Mouse (Mus musculus): ENCODE measurements around the gene Cct4. TPM values are rescaled to one million over a fixed set of nuclear protein-coding genes. Genes with fewer than 3 reads are reported as not detected.

Gene Cct4
- total RNA-seq, 2 experiments from 2014 or later: 137 to 193 TPM

- ATAC-seq (ENCODE audit: poor library complexity, severe bottlenecking): peak; percentile 96
These were observed 8.1 kb upstream of the Cct4 start, which contains the start of the genes Gm28048 and Commd1 for GRCm38 (mm10) chr11:22981984-22982757. Gene Gm28048, minus strand, starts transcription at chr11:22982090. Gene Commd1, minus strand, starts transcription at chr11:22982382.

- no peak for ATAC-seq (ENCODE audit: poor library complexity, severe bottlenecking)
These were observed 7.5 kb upstream of the Cct4 start for GRCm38 (mm10) chr11:22982846-22983245.

DNA sequence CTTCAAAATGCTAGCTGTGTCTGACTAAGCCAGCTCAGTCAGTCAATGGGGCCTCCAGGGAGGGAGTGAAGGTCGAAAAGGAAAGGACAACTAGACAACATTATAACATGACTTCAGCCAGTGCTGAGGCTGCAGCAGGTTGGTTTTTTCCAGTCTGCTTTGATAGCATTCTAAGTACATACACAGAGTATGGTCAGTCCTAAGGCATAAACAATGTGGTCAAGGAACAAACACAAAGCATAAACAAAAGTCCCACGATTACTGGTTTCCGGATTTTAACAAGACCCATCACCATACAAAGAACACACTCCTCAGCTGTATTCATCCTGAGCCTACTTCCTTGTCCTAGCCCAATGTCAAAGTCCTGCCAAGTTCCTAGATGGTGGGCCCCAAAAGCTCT lies 4.8 kb upstream of the Cct4 start:
- ATAC-seq (ENCODE audit: poor library complexity, severe bottlenecking): no peak

- peak; percentile 46 for ATAC-seq (ENCODE audit: poor library complexity, severe bottlenecking)
These were observed 3.0 kb upstream of the Cct4 start for GRCm38 (mm10) chr11:22987357-22987756.

DNA sequence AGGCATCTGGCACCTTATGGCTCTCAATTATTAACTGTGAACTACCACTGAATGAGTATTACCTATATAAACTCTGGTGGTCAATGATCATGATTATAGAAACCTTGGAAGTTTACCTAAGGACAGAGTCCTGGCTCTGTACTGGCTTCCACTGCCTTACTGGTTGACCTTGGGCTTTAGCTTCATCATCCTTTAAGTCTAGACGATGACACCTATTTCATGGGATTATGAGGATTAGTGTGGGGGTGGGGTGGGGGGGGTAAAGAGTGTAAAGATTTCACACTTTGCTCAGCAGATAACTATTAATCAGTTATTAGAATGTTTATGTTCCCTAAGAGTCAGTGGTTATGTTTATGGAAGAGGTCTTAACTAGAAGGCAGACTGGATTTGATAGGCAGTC lies 533 bp upstream of the Cct4 start:
- no peak for ATAC-seq (ENCODE audit: poor library complexity, severe bottlenecking)

GRCm38 (mm10) chr11:22991218-22991835 lies 1.0 kb downstream of the Cct4 start:
- no peak for ATAC-seq (ENCODE audit: poor library complexity, severe bottlenecking)

GRCm38 (mm10) chr11:22994271-22994670 lies 4.0 kb downstream of the Cct4 start:
- no peak for ATAC-seq (ENCODE audit: poor library complexity, severe bottlenecking)

- ATAC-seq (ENCODE audit: poor library complexity, severe bottlenecking): no peak
These were observed 5.1 kb downstream of the Cct4 start for GRCm38 (mm10) chr11:22995461-22995860.

DNA sequence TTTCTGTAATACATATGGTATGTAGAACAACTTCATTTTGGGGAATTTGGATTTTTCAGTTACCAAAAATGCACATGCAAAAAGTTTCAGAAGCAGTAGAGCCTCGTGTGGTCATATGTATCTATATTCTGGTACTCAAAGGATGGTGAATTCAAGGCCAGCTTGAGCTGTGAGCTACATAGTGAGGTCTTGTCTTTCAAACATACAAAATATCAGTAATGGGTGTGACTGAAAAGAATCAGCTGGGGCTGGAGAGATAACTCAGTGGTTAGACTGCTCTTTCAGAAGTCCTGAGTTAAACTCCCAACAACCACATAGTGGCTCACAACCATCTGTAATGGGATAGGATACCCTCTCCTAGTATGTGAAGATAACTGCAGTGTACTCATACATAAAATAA lies 8.0 kb downstream of the Cct4 start:
- no peak for ATAC-seq (ENCODE audit: poor library complexity, severe bottlenecking)

GRCm38 (mm10) chr11:23005276-23005675 lies 15.0 kb downstream of the Cct4 start:
- no peak for ATAC-seq (ENCODE audit: poor library complexity, severe bottlenecking)

DNA sequence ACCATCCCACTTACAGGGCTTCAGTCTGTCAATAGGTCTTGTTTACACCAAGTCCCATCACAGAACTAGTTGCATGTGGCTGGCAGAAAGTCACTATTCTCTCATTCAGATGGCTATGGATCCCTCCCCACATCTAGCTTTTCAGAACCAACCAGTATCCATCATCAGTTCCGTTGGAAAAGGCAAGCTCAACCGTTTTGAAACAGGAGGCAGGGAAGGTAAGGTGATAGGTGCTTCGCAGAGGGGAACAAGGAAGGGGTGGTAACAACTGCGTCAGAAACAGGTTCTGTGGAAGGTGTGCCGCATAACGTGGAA lies 16.8 kb downstream of the Cct4 start:
- no peak; the same call in 1 of the 2 replicates for ATAC-seq (ENCODE audit: poor library complexity, severe bottlenecking)

GRCm38 (mm10) chr11:23007481-23008180 lies 17.3 kb downstream of the Cct4 start, which contains the start of gene Fam161a:
Gene Fam161a, plus strand, starts transcription at chr11:23007531.
- ATAC-seq (ENCODE audit: poor library complexity, severe bottlenecking): peak; percentile 95

DNA sequence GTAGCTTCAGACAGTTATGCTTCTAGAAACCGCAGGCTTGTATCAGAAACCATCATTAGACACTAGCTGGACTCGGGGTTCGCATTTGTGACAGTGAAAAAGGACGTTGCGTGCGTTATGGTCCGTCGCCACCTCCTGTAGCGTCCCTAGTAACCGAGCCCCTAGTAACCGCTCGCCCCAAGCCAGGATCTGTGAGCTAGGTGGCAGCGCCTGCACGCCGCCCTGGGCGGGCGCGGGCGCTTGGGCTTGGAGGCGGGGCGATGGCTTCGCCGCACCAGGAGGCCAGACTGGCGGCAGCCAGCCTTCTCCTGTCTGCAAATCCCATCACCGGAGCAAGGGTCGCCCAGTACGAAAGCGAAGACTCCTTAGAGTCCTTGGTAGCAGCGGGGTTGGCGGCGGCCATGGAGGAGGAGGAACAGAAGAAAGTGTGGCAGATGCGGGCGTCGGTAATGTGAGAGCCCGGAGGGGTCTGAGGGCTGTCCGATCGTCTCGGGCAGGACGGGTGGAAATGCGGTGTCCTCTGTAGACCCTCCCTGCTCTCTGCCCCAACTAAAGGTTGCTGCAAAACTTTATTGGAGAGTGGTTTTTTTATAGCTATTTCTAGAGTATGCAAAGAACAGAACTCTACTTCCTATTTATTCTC lies 18.0 kb downstream of the Cct4 start:
- peak; percentile 84 for ATAC-seq (ENCODE audit: poor library complexity, severe bottlenecking)

DNA sequence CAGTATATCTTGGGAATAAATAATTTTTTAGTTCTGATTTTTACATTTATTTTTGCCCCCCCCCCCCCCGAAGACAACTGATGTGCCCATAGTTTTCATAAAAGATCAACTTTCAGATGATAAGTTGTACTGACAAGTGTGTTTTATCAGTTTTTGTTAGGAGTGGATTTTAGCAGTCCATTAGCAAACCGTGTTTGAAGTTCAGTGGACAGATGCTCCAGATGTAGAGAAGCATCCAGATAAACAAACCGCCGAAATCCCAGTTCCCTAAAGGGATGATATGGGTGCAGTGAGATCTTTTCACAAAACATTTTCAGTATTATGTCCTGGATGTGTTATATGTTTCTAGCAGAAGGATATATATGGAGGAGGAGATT lies 18.5 kb downstream of the Cct4 start:
- no peak for ATAC-seq (ENCODE audit: poor library complexity, severe bottlenecking)

DNA sequence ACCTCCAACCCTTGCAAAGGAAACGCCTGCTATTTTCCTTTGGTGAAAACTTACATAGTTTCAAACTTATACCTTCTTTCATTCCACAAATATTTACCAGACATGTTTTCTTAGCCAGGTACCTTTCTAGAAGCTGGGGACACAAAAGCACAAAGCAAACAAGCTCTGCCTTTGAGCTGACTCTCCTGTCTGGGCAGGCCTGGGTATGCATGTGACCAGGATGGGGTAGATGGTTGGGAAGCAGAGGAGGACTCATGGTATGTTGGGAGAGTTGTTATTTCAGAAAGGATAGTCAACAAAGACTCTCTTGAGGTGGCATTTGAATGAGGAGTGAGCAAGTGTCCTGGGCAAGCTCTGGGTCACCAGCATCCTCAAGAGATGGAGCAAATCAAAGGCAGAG lies 22.8 kb downstream of the Cct4 start:
- ATAC-seq (ENCODE audit: poor library complexity, severe bottlenecking): no peak

GRCm38 (mm10) chr11:23013580-23014294 lies 23.4 kb downstream of the Cct4 start:
- peak; percentile 71 for ATAC-seq (ENCODE audit: poor library complexity, severe bottlenecking)

GRCm38 (mm10) chr11:23014996-23015395 lies 24.7 kb downstream of the Cct4 start:
- no peak for ATAC-seq (ENCODE audit: poor library complexity, severe bottlenecking)

DNA sequence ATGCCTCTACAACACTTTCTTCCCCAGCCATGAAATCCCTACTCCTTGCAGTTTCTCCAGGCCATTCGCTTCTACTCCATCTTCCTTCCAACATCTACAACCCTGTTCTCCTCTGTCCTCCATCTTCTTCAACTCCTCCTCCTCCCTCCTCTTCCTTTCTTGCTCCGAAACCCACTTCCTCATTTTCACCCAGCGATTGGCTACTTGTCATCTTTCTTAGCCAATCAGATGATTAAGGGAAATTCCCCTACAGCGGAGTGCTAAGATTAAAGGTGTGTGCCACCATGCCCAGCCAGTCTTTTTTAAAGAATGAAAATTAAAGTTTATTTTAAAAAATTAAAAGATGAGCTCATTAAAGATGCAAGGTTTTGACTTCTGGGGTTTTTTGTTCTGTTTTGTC lies 27.6 kb downstream of the Cct4 start:
- ATAC-seq (ENCODE audit: poor library complexity, severe bottlenecking): no peak

DNA sequence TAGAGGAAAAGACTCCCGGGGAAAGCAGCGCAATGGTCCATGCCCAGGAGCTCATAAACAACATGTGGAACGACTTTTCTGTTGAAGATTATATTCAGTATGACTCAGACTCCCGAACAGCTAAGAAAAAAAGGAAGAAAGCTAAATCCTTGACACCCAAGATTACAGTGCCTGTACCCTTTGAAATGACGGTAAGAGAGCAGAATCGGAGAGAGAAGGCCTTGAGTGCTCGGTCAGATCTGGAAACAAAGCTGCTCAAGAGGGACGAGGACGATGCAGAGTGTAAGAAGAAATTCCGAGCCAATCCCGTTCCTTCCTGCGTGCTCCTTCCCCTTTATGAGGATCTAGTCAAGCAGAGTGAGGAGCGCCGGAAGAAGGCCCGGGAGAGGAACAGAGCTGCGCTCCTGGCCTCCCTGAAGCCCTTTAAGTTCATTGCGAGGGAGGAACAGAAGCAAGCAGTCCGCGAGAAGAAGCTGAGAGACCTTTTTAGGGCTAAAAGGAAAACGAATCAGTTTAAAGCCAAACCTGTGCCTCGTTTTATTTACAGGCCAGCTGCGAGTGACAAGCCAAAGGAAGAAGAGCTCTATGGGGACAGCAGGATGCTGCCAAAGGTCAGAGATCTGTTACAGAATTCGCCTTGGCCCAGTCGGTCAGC lies 29.9 kb downstream of the Cct4 start:
- ATAC-seq (ENCODE audit: poor library complexity, severe bottlenecking): no peak

DNA sequence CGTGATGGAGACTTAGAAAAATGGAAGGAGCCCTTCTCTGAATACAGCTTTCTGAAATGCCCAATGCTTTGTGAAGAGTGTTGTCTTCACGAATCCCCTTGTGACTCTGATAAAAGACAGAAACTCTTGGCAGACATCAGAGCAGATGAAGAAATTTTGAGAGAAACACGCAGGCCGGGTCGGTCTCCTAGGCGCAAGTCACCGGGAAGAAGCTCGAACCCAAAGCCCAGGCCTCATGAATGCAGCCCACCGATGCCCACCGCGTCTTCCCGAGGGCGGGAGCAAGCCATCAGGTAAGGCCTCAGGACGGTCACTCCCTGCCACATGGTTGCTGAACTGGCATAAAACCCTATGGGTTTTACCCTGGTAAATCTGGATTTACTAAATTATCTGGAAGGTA lies 30.5 kb downstream of the Cct4 start:
- no peak for ATAC-seq (ENCODE audit: poor library complexity, severe bottlenecking)

All from megakaryocyte, adult 5-6 weeks (primary cell).